Mouse (Mus musculus): Measurements from ENCODE around the gene Fam189b.

Gene Fam189b

GRCm38 (mm10) chr3:89230561-89230960, 47.6 kb downstream of the Fam189b start:
- no peak for DNase-seq (ENCODE audit: low spot score)

- DNase-seq (ENCODE audit: low spot score): no peak
Observed at GRCm38 (mm10) chr3:89231345-89231744, 48.4 kb downstream of the Fam189b start.

- DNase-seq (ENCODE audit: low spot score): no peak
Observed at GRCm38 (mm10) chr3:89231772-89232275, 48.9 kb downstream of the Fam189b start.

GRCm38 (mm10) chr3:89232614-89233013, 49.7 kb downstream of the Fam189b start:
- DNase-seq (ENCODE audit: low spot score): no peak

GRCm38 (mm10) chr3:89233562-89234110, 50.7 kb downstream of the Fam189b start:
- no peak for DNase-seq (ENCODE audit: low spot score)

GRCm38 (mm10) chr3:89236516-89236915, 53.6 kb downstream of the Fam189b start:
- DNase-seq (ENCODE audit: low spot score): no peak

- DNase-seq (ENCODE audit: low spot score): no peak
Observed at GRCm38 (mm10) chr3:89237682-89238081, 54.7 kb downstream of the Fam189b start.

- no peak for DNase-seq (ENCODE audit: low spot score)
Observed at GRCm38 (mm10) chr3:89238494-89238893, 55.6 kb downstream of the Fam189b start.
